Mouse (Mus musculus) erythroblast, embryonic 14.5 days (primary cell): ENCODE data around the gene Htra2.

Source experiments
- GATA1 ChIP-seq: IDR thresholded peaks from 2 replicates; pipeline ENCODE4 v1.6.1; 2012; ENCODE audit warnings: low read length, inconsistent platforms, mixed read lengths
- TAL1 ChIP-seq: IDR thresholded peaks from 3 replicates; pipeline ENCODE4 v1.6.1; 2012; ENCODE audit warnings: low read length, inconsistent platforms, mixed read lengths

DNA sequence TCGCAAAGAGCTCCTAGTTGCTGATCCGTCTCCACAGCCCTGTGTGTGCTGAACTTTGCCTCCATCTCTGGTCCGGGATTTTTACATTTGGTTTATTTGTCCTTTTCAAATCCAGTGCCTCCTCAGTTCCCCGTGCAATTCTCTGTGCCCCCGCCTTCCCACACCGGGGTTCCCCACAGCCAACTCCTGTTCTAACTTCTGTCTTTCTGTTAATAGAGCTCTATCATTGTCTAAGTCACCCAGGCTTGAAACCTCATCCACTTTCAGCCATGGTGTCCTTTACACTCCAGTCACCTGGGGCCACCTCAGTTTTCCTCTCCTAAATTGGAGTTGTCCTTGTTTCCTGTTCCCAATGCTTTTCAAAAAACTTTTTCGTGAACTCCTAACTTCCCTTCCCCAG lies 43.8 kb downstream of the Htra2 start:
- TF ChIP-seq GATA1 (no peak), TAL1 (no peak)
